In the genomic region with DNA sequence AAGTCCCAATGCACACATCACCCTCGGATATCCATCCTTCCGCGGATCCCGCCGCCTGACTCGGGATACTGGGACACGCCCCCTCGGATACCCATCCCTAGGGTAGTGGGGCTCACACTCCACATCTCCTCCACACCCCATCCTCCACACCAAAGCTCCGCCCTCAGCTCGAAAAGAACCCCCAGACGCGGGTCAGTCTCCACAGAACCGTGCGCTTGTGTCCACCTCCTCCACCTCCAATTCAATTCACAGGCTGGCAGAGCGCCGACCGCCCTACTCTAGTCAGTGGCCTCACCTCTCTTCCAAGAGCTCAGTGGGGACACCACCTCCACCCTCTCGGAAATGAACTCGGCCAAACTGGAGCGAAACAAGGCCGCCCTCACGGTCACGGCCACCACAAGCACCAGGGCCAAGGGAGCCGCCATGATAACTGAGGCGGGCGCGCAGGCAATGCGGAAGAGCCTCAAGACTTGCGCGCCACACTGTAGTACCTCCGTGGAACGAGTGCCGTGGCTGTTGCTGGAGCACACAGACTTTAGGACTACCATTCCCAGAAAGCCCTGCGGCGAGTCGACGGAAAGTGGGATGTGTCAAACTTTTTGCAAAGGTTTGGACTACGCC, we compare ENCODE assay signal across 8 mouse cellular contexts. TPM values are rescaled to one million over a fixed set of nuclear protein-coding genes. Genes with fewer than 3 reads are reported as not detected.
DNase-seq lines count a peak whose midpoint lies in the region; ATAC-seq and TF ChIP-seq lines count a peak whose summit lies in the region.

A gene (minus strand): TSS at position 460 of the 621 bp plus-strand sequence.

- H3K4me3 ChIP-seq in hindbrain, embryonic 10.5 days, result peak within 1 kb of the TSS; percentile 94
- H3K4me3 ChIP-seq in lung, postnatal 0 days (ENCODE audit: low read depth, low read length), result peak within 1 kb of the TSS; percentile 80

- no peaks in the 10 kb centered on the region for H3K9me3 ChIP-seq in hindbrain, embryonic 10.5 days
- no peaks in the 10 kb centered on the region for H3K9me3 ChIP-seq in lung, postnatal 0 days (ENCODE audit: low read length)

- peak; percentile 96 for DNase-seq in MN1 (ENCODE audit: low spot score)
- peak; percentile 94 for DNase-seq in cerebellum, adult 9-10 months
- DNase-seq in hindbrain, embryonic 10.5 days (ENCODE audit: low spot score), result peak; percentile 90
- peak; percentile 95 for DNase-seq in layer of hippocampus, adult 9-11 months
- DNase-seq in lung, postnatal 0 days (ENCODE audit: low spot score), result peak; percentile 99
- peak; percentile 84 for DNase-seq in ovary, postnatal 14 days (ENCODE audit: low spot score)
- DNase-seq in thymus, postnatal 14 days, result peak; percentile 93

- TF ChIP-seq EP300 in lung, postnatal 0 days (IDR thresholded peaks at IDR 0.05), result no peak

- peak within 1 kb of the TSS; percentile 55 for H3K9ac ChIP-seq in lung, postnatal 0 days (replicated peaks; ENCODE audit: low read depth)

- ATAC-seq in frontal cortex, adult (ENCODE audit: low TSS enrichment), result peak; percentile 100
- peak; percentile 99 for ATAC-seq in lung, postnatal 0 days

- H3K27me3 ChIP-seq in hindbrain, embryonic 10.5 days (ENCODE audit: insufficient read depth, poor library complexity, severe bottlenecking), result no peaks in the 10 kb centered on the region
- H3K27me3 ChIP-seq in lung, postnatal 0 days (replicated peaks; ENCODE audit: insufficient read depth, low read length), result no peaks in the 10 kb centered on the region

- H3K4me1 ChIP-seq in hindbrain, embryonic 10.5 days (replicated peaks), result peaks cover 15% of the 10 kb centered on the region
- H3K4me1 ChIP-seq in lung, postnatal 0 days (ENCODE audit: insufficient read depth, low read depth, low read length), result no peaks in the 10 kb centered on the region; the same call in 1 of the 2 replicates

- no peaks in the 10 kb centered on the region for H3K36me3 ChIP-seq in hindbrain, embryonic 10.5 days
- no peaks in the 10 kb centered on the region for H3K36me3 ChIP-seq in lung, postnatal 0 days (ENCODE audit: insufficient read depth, low read length)

- H3K4me2 ChIP-seq in lung, postnatal 0 days (replicated peaks; ENCODE audit: low read depth, low read length), result peak within 1 kb of the TSS; percentile 74

- TF ChIP-seq CTCF in lung, postnatal 0 days (IDR thresholded peaks at IDR 0.05), result no peak

- under 1% methylated on average over 38 of the region's 38 CpGs for WGBS in hindbrain, embryonic 10.5 days
- WGBS in lung, postnatal 0 days, result 1% methylated on average over 38 of the region's 38 CpGs

- H3K27ac ChIP-seq in hindbrain, embryonic 10.5 days, result peak within 1 kb of the TSS; percentile 89
- H3K27ac ChIP-seq in lung, postnatal 0 days (ENCODE audit: low read length), result peak within 1 kb of the TSS; percentile 54

RNA-seq across cellular contexts. Expression of the gene that starts here (rescaled TPM):
- 52.4 and 57.1 TPM in 2 replicates for polyA plus RNA-seq in hindbrain, embryonic 10.5 days (2016; fragmentation: Nextera tagmentation; extraction: Ambion mirVana)
- polyA plus RNA-seq in lung, postnatal 0 days (2015; fragmentation: Nextera tagmentation; extraction: Ambion mirVana), result 41.1 and 41.4 TPM in 2 replicates

Comparison
In these comparisons a context has a peak if more than half of its experiments do, and no peak if none do; other contexts are left out.
1. Peak in every context shown above with its lines: DNase-seq, ATAC-seq, H3K4me3 ChIP-seq and H3K27ac ChIP-seq.